Mouse (Mus musculus) heart, postnatal 0 days (tissue): ENCODE measurements around the gene Ubr3.

Experiments used
- CTCF ChIP-seq: IDR thresholded peaks from 2 replicates; pipeline ENCODE4 v1.5.1; 2016; ENCODE audit warnings: antibody characterized with exemption, control low read depth, low read depth
- EP300 ChIP-seq: IDR thresholded peaks from 2 replicates; pipeline ENCODE4 v1.6.1; 2016; ENCODE audit warnings: antibody characterized with exemption, low read depth

GRCm38 (mm10) chr2:69890843-69891242 lies 6.2 kb upstream of the Ubr3 start:
- TF ChIP-seq CTCF, result no peak
- TF ChIP-seq EP300, result no peak
